Mouse (Mus musculus) limb, embryonic 10.5 days (tissue): ENCODE data around the gene Eps15l1. TPM values are rescaled to one million over a fixed set of nuclear protein-coding genes. Genes with fewer than 3 reads are reported as not detected.

ENCODE experiments used
- DNase-seq: peaks from one replicate; pipeline ENCODE4 v3.0.0-alpha.2; 2017; ENCODE audit warnings: low spot score
- H3K27ac ChIP-seq: fragments of 300-500 bp; sonication (generic); 2 replicates; pipeline ENCODE4 v1.5.1; 2016; ENCODE audit warnings: mild to moderate bottlenecking
- H3K27me3 ChIP-seq: fragments of 300-500 bp; sonication (generic); 2 replicates; pipeline ENCODE4 v1.6.1; 2016; ENCODE audit warnings: low read depth, mild to moderate bottlenecking; ENCODE audit not compliant: poor library complexity, severe bottlenecking
- H3K36me3 ChIP-seq: fragments of 300-500 bp; sonication (generic); 2 replicates; pipeline ENCODE4 v1.6.1; 2016; ENCODE audit warnings: mild to moderate bottlenecking, moderate library complexity
- H3K4me1 ChIP-seq: fragments of 300-500 bp; sonication (generic); 2 replicates; pipeline ENCODE4 v1.6.1; 2016
- H3K4me3 ChIP-seq: fragments of 300-500 bp; sonication (generic); 2 replicates; pipeline ENCODE4 v1.5.1; 2016; ENCODE audit warnings: mild to moderate bottlenecking, moderate library complexity
- H3K9me3 ChIP-seq: fragments of 300-500 bp; sonication (generic); replicated peaks from 2 replicates; pipeline ENCODE4 v1.6.1; 2016; ENCODE audit warnings: mild to moderate bottlenecking
- WGBS: fragments of 180-500 bp; shearing (Covaris S2); methylation state at CpG from one replicate; pipeline ENCODE4 v1.1.7; 2016; 5-methylcytosine and 5-hydroxymethylcytosine counted together
- polyA plus RNA-seq: library from polyadenylated mRNA; unstranded; fragments of >200 nt; fragmentation: Nextera tagmentation; extraction: Ambion mirVana; gene quantifications from 2 replicates; pipeline ENCODE4 v1.2.1, GENCODE M21; 2016

Gene Eps15l1
- polyA plus RNA-seq, 1 experiment from 2014 or later = 85.1 TPM

DNA sequence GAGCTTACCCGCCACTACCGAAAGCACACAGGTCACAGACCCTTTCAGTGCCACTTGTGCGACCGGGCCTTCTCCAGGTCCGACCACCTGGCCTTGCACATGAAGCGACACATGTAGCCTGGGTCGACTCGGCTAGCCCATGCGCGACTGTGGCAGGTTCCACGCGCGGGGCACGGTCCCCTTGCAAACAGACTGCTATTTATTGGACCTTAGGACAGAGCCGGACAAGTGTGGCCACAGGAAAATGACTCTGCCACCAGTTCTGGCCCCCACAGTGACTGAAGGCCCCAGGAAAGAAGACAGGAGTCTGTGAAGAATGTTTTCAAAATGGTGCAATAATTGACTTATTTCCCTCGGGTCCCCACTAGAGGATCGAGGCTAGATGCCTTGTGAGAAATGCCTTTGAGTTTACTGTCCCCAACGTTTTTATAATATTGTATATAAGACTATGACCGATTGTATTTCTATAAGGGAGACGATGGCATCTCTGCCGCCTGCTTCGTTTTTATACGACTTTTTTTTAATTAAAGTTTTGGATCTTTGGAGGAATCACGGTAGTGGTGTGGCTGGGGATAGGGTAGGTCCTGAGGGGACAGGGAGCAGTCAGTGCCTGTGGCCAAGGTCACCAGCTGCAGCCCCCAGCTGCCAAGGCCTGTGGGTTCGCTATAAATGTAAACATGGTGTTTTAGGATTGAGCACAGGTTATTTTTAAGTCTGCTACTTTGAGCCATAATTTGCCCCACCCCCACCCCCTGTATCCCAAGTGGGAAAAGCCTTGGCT lies 100.3 kb downstream of the Eps15l1 start:
- 52% methylated on average over 25 of the region's 25 CpGs for WGBS
- peak; percentile 33 for DNase-seq
- Histone ChIP-seq H3K9me3 (no peaks in the 10 kb centered on the region), H3K27me3 (peaks cover 72% of the 10 kb centered on the region), H3K4me1 (peaks cover 20% of the 10 kb centered on the region), H3K4me3 (peak overlapping the region; percentile 59; the same call in 1 of the 2 replicates), H3K36me3 (no peaks in the 10 kb centered on the region), H3K27ac (no peak overlapping the region)

DNA sequence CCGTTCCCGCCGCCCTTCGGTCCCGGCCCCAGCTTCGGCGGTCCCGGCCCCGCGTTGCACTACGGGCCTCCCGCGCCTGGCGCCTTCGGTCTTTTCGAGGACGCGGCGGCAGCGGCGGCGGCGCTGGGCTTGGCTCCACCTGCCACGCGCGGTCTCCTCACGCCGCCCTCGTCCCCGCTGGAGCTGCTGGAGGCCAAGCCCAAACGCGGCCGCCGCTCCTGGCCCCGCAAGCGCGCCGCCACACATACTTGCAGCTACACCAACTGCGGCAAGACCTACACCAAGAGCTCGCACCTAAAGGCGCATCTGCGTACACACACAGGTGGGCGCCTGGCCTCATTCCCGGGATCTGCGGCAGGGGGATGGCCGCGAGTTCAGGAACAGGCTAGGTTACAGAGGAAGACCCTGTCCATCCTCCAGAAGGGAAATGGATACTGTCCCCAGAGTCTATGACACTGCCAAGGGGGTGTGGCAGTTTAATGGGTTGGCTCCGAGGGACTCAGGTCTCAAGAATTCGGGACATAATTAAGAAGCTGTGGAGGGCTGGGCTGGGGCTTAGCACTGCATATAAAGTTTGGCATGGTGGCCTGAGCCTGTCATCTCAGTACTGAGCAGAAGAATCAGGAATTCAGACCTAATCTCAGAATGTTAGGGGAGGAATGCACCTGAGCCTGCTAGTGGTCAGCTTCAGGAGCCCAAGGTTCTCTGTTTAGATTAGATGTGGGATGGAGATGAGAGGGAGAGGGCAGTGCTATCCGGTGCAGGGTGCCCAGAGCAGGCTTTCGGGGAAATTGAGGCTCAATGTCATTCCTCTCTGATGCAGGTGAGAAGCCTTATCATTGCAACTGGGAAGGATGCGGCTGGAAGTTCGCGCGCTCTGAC lies 101.1 kb downstream of the Eps15l1 start:
- DNase-seq = peak; percentile 43
- 8% methylated on average over 48 of the region's 55 CpGs for WGBS
- H3K27me3 ChIP-seq = peaks cover 72% of the 10 kb centered on the region

DNA sequence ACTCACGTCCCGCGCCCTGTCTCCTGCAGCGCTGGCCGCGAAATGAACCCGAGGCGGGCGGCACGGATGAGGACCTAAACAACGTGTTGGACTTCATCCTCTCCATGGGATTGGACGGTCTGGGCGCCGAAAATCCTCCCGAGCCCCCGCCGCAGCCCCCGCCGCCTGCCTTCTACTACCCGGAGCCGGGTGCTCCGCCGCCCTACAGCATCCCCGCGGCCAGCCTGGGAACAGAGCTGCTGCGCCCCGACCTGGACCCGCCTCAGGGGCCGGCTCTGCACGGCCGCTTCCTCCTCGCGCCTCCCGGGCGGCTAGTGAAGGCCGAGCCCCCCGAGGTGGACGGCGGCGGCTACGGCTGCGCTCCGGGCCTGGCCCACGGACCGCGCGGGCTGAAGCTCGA lies 101.9 kb downstream of the Eps15l1 start:
- WGBS = 2% methylated on average over 37 of the region's 48 CpGs

More for the DNA sequence above, 101.1 kb downstream of the Eps15l1 start:
- H3K9me3 ChIP-seq = no peaks in the 10 kb centered on the region
- H3K27ac ChIP-seq = peak overlapping the region; percentile 46; the same call in 1 of the 2 replicates
- peaks cover 20% of the 10 kb centered on the region for H3K4me1 ChIP-seq
- peak overlapping the region; percentile 59 for H3K4me3 ChIP-seq
- no peaks in the 10 kb centered on the region for H3K36me3 ChIP-seq

DNA sequence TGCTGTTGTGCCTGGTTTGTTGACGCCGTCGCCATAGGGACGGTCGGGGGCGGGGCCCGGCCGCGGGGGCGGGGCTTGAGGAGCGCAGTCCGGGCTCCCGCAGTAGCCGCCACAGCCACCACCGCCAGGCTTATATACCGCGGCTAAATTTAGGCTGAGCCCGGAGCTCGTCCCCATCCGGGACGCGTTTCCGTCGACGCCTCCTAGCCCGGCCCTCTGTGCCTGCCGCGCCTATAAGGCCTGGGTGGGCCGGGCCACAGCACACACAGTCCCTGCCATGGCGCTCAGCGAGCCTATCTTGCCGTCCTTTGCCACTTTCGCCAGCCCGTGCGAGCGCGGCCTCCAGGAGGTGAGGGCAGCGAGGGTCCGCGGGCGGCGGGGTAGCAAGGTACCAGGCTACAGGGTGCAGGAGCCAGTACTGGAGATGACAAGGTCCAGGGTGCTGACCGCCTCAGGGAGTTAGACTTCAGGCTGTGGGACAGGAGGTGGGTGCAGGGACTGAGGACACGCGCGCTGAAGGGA lies 102.4 kb downstream of the Eps15l1 start, which contains the start of gene Klf2:
Gene Klf2, plus strand, starts transcription at position 233 of the 522 bp plus-strand sequence.
- WGBS = under 1% methylated on average over 46 of the region's 46 CpGs
- Histone ChIP-seq H3K27me3 (peaks cover 65% of the 10 kb centered on the region), H3K4me1 (peaks cover 20% of the 10 kb centered on the region), H3K9me3 (no peaks in the 10 kb centered on the region), H3K4me3 (peak within 1 kb of the TSS; percentile 59), H3K27ac (peak within 1 kb of the TSS; percentile 76), H3K36me3 (no peaks in the 10 kb centered on the region)
- peak; percentile 97 for DNase-seq

More for the DNA sequence above, 101.9 kb downstream of the Eps15l1 start:
- peak; percentile 62 for DNase-seq
- peaks cover 70% of the 10 kb centered on the region for H3K27me3 ChIP-seq
- peak overlapping the region; percentile 46 for H3K27ac ChIP-seq
- peak overlapping the region; percentile 59 for H3K4me3 ChIP-seq
- no peaks in the 10 kb centered on the region for H3K36me3 ChIP-seq
- no peaks in the 10 kb centered on the region for H3K9me3 ChIP-seq
- peaks cover 20% of the 10 kb centered on the region for H3K4me1 ChIP-seq

DNA sequence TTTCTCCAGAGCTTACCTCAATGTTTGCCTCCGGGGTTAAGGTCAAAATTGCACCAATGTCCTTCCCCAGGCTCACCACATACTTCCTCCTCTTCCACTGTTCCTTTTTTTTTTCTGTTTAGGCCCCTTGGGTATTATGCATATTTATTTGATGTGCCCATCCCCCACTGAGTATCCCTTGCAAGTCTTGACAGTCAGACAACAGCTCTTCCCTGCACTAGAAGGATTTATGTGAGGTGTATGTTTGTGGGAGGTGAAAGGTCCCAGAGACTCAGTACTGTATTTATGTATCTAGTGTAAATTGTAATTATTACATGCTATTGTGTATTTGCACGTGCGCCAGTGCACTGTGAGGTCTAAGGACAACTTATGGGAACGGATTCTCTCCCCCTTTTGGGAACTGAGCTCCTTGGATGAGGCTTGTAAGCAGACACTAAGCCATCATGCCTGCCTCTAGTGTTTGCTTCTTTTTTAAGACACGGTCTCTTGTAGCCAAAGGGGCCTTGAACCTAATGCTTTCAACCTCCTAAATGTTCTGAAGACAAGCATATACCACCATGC lies 103.4 kb downstream of the Eps15l1 start:
- Histone ChIP-seq H3K4me1 (peaks cover 20% of the 10 kb centered on the region), H3K27ac (no peak overlapping the region), H3K27me3 (peaks cover 56% of the 10 kb centered on the region), H3K36me3 (no peaks in the 10 kb centered on the region), H3K9me3 (no peaks in the 10 kb centered on the region), H3K4me3 (no peak overlapping the region)
- WGBS = 47% methylated on average over 5 of the region's 5 CpGs
- DNase-seq = no peak

DNA sequence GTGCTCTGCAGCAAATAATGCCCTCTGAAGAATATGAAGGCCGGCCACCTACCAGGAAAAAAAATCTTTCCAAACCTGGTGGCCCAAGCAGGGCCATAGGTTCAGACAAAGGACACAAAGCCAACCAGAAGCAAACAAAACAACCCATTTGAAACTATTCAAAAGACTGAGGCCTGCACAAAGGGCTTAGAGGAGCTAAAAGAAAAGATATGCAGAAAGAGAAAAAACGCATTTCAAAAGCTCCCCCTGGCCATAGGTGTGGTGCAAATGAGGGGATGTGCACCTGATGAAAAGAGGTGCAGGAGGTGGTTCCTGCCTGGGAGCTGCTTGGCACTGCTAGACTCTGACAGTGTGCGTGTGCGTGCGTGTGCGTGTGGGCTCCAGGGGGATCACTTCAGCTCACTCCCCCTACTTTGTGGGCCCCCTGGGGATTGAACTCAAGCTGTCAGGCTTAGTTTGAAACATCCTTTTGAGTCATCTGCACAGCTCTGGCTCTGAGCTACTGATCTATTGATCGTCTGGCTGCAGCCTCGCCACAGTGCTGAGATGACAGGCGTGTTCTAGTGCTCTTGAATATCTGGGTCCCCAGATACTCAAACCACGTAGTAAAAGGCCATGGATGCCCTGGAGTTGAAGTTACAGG lies 105.1 kb downstream of the Eps15l1 start:
- Histone ChIP-seq H3K4me3 (no peak overlapping the region), H3K4me1 (peaks cover 20% of the 10 kb centered on the region), H3K9me3 (no peaks in the 10 kb centered on the region), H3K27me3 (peaks cover 39% of the 10 kb centered on the region), H3K36me3 (no peaks in the 10 kb centered on the region), H3K27ac (no peak overlapping the region)
- WGBS = 48% methylated on average over 10 of the region's 10 CpGs
- no peak for DNase-seq

DNA sequence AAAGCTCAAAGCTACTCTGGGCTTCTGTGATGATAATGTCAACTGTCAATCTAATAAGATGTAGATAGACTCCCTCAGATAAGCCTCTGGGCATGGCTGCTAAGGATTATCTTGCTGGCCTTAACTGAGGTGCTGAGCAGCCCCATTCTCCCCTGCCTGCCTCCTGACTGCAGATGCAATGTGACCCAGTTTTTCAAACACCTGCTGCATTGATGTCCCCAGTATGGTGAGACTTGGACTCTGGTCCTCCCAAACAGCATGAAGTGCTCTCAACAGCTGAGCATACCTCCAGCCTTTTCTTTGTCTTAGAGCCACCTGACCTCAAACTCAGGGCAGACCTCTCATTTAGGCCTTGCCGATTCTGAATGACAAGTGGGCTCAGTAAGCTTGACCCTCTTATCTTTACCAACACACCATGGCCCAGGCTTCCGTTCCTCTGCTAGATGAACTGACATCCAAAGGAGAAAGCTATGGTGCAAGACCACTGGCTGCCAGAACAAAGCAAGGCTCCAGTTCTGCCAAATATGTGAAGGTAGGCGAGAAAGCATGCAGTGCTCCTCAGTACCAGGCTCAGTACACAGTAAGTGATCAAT lies 108.2 kb downstream of the Eps15l1 start:
- Histone ChIP-seq H3K36me3 (no peaks in the 10 kb centered on the region), H3K4me3 (no peak overlapping the region), H3K27me3 (peaks cover 10% of the 10 kb centered on the region), H3K4me1 (no peaks in the 10 kb centered on the region; the same call in 1 of the 2 replicates), H3K9me3 (no peaks in the 10 kb centered on the region), H3K27ac (no peak overlapping the region)
- no peak for DNase-seq
- 76% methylated on average over 3 of the region's 3 CpGs for WGBS

DNA sequence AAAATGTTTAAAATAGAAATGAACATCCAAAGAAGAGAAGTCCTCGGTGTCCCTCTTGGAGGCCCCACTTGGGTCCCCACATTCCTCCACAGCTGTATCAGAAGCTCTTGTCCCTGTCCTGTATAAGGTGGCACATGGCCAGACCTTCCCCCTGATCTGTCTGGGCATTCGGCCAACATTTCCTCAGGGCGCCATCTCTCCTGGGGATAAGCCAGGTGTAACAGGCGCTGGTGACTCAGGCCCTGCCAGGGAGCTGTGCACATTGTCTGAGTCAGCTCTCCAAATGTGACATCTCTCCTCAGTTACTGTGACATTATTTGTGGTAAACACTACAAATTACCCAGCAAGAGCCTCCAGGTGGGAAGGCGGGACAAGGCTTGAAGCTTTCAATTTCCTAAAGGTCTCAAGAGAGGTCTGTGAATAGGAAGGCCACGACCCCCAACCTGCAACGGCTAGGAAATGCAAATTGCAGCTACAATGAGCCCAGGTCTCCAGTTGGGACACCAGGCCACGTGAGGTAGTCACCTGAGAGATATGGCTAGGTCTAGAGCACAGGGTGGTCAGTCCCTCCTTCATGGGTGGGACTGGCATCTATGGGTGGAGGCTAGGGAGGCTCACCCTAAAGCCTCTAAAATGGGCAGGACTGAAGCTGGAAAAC lies 110.3 kb downstream of the Eps15l1 start:
- no peak for DNase-seq
- WGBS = 70% methylated on average over 8 of the region's 8 CpGs
- H3K9me3 ChIP-seq = no peaks in the 10 kb centered on the region
- H3K4me1 ChIP-seq = no peaks in the 10 kb centered on the region
- no peaks in the 10 kb centered on the region for H3K27me3 ChIP-seq
- no peak overlapping the region for H3K4me3 ChIP-seq
- no peaks in the 10 kb centered on the region for H3K36me3 ChIP-seq
- no peak overlapping the region for H3K27ac ChIP-seq

DNA sequence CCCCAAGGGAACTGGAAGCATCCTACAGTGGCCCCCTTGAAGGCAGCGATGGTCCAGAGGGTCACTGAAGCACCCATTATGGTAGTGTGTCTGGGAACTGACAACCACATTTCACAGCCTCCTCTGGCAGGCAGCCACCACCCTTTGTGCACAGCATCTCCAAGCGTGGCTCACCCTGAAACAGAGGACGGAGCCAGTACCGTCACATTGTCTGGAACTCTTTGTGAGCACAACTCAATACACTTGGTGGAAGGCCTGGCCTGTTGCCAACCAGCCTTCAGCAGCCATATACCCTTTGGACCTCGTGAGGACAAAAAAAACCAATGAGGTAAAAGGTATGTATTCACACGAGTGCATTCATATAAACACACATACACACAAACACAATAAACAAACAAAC lies 113.0 kb downstream of the Eps15l1 start:
- Histone ChIP-seq H3K27ac (no peak overlapping the region), H3K27me3 (no peaks in the 10 kb centered on the region), H3K4me3 (no peak overlapping the region), H3K4me1 (no peaks in the 10 kb centered on the region), H3K9me3 (no peaks in the 10 kb centered on the region), H3K36me3 (no peaks in the 10 kb centered on the region)
- 82% methylated on average over 6 of the region's 6 CpGs for WGBS
- DNase-seq = no peak

DNA sequence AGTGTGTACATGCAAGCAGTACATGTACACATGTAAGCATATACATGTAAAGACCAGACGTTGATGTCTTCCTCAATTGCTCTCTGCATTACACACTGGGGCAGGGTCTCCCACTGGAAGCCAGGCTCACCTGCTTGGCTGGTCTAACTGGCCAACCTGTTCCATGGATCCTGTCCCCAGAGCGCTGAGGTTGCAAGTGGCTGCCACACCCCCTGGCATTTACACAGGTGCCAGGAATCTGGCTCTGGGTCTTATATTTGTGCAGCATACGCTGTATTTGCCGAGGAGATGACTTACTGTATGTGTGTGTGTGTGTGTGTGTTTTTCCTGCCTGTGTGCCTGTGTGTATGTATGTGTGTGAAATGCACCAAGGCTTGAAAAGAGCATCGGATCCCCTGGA lies 114.3 kb downstream of the Eps15l1 start:
- no peaks in the 10 kb centered on the region for H3K27me3 ChIP-seq
- H3K9me3 ChIP-seq = no peaks in the 10 kb centered on the region
- H3K36me3 ChIP-seq = no peaks in the 10 kb centered on the region
- no peaks in the 10 kb centered on the region for H3K4me1 ChIP-seq
- no peak overlapping the region for H3K4me3 ChIP-seq
- no peak overlapping the region for H3K27ac ChIP-seq
- 92% methylated on average over 5 of the region's 5 CpGs for WGBS
- no peak for DNase-seq

DNA sequence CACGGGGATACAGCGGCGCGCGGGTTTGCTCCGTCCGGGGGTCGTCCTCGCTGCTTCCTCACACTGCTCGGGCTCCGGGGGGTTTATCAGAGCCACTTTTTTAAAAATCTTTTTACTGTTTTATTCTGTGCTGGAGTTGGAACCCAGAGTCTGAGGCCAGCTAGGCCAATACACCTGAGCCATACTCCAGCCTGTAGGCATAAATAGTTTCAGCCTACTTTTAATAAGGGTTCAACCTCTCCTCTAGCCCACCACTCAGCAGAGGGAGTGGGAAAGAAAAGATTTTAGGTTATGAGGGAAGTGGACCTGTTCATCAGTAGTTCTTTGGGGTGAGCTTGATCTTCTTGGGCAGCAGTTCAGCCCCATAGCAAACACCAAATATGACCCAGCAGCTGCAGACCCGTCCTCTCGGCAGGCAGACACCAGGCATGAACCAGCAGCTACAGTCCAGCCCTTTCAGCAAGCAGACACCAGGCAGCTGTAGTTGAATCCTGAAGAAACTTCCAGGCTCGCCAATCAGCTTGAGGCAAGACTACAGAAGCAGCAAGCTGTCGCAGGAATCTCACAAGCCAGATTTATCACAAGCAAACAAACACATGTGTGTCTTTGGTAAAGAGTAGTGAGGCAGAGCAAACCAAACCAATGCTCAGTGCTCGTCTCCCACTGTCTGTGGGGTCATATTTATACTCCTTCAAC lies 115.9 kb downstream of the Eps15l1 start, which contains the start of gene Gm10282:
Gene Gm10282, minus strand, starts transcription at position 51 of the 696 bp plus-strand sequence.
- Histone ChIP-seq H3K9me3 (no peaks in the 10 kb centered on the region), H3K4me1 (no peaks in the 10 kb centered on the region), H3K4me3 (no peak within 1 kb of the TSS), H3K36me3 (no peaks in the 10 kb centered on the region), H3K27ac (no peak within 1 kb of the TSS), H3K27me3 (no peaks in the 10 kb centered on the region)
- WGBS = 75% methylated on average over 16 of the region's 16 CpGs
- no peak for DNase-seq
